In genomic region chr5:121233726-121234125, GRCm38 (mm10) we compare ENCODE assay signal across 1 mouse cellular context.
TF ChIP-seq lines count a peak whose summit lies in the region.

No protein-coding gene starts in this region.

TF ChIP-seq in MEL, 35 proteins besides CTCF, POLR2A, EP300 and RAD21:
- TF ChIP-seq MYB (IDR thresholded peaks at IDR 0.05; ENCODE audit: low read depth, low read length) (no peak; the same call in 1 of the 2 replicates), RCOR1 (IDR thresholded peaks at IDR 0.05; ENCODE audit: low read depth, low read length) (peak; percentile 70), MAZ (IDR thresholded peaks at IDR 0.05; ENCODE audit: low read depth, low read length) (no peak), SMC3 (IDR thresholded peaks at IDR 0.05; ENCODE audit: low read depth, low read length) (no peak), UBTF (IDR thresholded peaks at IDR 0.05; ENCODE audit: borderline replicate concordance, insufficient read depth, low read depth, low read length) (no peak), ZC3H11A (IDR thresholded peaks at IDR 0.05; ENCODE audit: low read depth, low read length) (no peak), TBP (IDR thresholded peaks at IDR 0.05; ENCODE audit: low read depth, low read length) (no peak), BHLHE40 (IDR thresholded peaks at IDR 0.05; ENCODE audit: borderline replicate concordance, low read depth, low read length) (no peak), ETS1 (IDR thresholded peaks at IDR 0.05; ENCODE audit: low read depth, low read length) (peak; percentile 79), E2F4 (IDR thresholded peaks at IDR 0.05; ENCODE audit: borderline replicate concordance, low read depth, low read length) (no peak), ELF1 (IDR thresholded peaks at IDR 0.05; ENCODE audit: low read depth, low read length) (no peak), TAL1 (IDR thresholded peaks at IDR 0.05; ENCODE audit: low read length) (peak; percentile 49), USF1 (IDR thresholded peaks at IDR 0.05; ENCODE audit: low read depth, low read length) (no peak), NRF1 (IDR thresholded peaks at IDR 0.05; ENCODE audit: insufficient read depth, low read depth, low read length, poor library complexity, severe bottlenecking) (no peak), GATA1 (IDR thresholded peaks at IDR 0.05; ENCODE audit: low read depth, low read length) (peak; percentile 78), SIN3A (IDR thresholded peaks at IDR 0.05; ENCODE audit: low read length) (peak; percentile 64), TCF12 (IDR thresholded peaks at IDR 0.05; ENCODE audit: low read depth, low read length) (peak; percentile 89), POLR2AphosphoS5 (IDR thresholded peaks at IDR 0.05; ENCODE audit: borderline replicate concordance, low read depth, low read length) (no peak)
